Mouse (Mus musculus): Measurements from ENCODE around the gene Heatr6.

- TF ChIP-seq CTCF (IDR thresholded peaks at IDR 0.05; ENCODE audit: borderline replicate concordance, insufficient read depth, low read depth, low read length): no peak
- TF ChIP-seq POLR2A (IDR thresholded peaks at IDR 0.05; ENCODE audit: borderline replicate concordance, insufficient read depth, low read length): no peak
These were observed 20.3 kb upstream of the Heatr6 start for GRCm38 (mm10) chr11:83733071-83733640.
